Mouse (Mus musculus): ENCODE measurements at regions not wholly inside any gene's neighbourhood (a gene's known extent, or its start where the extent isn't known, plus 50 kb on each side); places are given as distances from the start of the nearest gene placed in this dataset.

DNA sequence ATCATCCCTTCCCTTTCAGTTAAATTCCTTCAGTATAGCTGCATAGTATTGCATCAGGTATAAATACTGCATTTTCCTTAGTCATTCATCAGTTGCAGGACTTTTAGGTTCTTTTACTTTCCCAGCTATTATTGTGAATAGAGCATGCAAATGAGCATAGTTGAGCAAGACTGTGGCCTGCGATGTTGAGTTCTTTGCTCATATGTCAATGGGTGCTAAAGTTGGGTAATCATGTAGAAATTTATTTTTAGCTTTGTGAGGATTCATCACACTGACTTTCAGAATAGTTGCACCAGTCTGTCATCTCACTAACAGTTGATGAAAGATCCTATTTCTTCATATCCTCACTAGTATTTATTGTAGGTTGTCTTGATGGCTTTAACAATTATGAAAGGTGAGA is 380.3 kb upstream of the Arrdc3 start:
- no peaks in the 10 kb centered on the region for H3K36me3 ChIP-seq
- DNase-seq (ENCODE audit: low spot score): no peak
- 87% methylated on average over 1 of the region's 1 CpGs for WGBS
- H3K4me3 ChIP-seq: no peak overlapping the region
- H3K27ac ChIP-seq: no peak overlapping the region
- no peaks in the 10 kb centered on the region for H3K27me3 ChIP-seq (ENCODE audit: insufficient read depth, poor library complexity, severe bottlenecking)
- no peaks in the 10 kb centered on the region for H3K4me1 ChIP-seq (replicated peaks)
- no peaks in the 10 kb centered on the region for H3K9me3 ChIP-seq

DNA sequence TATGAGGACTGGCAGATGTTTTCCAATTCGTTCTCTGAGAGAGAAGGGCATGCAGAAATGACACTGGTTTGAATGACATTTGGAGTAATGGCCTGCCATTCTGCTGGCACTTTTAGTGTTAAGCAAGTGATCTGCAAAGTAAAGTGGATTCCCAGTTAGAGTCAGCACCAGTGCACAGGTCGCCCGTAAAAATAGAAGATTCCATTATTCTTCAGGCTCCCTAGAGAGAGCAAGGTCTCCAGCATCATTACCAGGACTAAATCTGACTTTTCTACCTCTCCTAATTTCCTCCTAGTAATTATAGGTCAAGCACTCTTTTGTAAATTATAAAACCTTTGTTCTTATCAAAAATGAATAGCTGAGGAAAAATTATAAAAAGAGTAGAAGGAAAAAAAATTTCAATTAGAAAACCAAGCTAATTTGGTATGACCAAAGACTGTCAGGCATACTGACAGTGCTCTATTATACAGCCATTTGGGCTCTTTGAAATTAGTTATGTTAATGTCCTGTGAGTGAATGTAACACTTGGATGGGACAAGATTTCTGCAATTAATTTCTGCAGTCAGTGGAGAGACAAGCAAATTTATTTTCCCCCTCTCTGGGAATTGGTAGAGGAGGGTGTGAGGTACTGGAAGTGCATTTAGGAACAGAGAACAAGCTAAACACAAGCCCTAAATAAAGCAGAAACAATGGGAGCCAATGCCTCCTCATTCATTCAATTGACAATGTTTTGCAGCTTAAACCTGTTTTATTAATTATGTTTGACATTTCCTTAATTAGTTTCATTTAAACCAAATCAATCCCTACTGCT is 368.8 kb upstream of the Arrdc3 start:
- H3K4me1 ChIP-seq (replicated peaks): no peaks in the 10 kb centered on the region
- no peak for DNase-seq (ENCODE audit: low spot score)
- H3K27ac ChIP-seq: no peak overlapping the region
- H3K36me3 ChIP-seq: no peaks in the 10 kb centered on the region
- no peak overlapping the region for H3K4me3 ChIP-seq
- WGBS: 53% methylated on average over 3 of the region's 3 CpGs
- H3K9me3 ChIP-seq: no peaks in the 10 kb centered on the region
- H3K27me3 ChIP-seq (ENCODE audit: insufficient read depth, poor library complexity, severe bottlenecking): no peaks in the 10 kb centered on the region

DNA sequence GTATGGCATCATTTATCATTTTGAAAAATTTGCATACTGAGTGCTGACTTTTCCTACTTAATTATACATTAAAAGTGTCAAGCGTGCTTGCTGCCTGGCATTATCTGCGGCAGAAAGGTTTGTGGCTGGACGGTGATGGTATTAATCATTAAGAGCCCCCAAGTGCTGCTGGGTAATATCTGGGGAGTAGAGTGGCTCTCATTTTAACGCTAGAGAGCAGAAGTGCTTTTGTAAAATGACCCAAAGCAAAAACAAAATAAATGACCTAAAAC is 368.3 kb upstream of the Arrdc3 start:
- Histone ChIP-seq H3K27me3 (ENCODE audit: insufficient read depth, poor library complexity, severe bottlenecking) (no peaks in the 10 kb centered on the region), H3K4me1 (replicated peaks) (no peaks in the 10 kb centered on the region), H3K9me3 (no peaks in the 10 kb centered on the region), H3K4me3 (no peak overlapping the region), H3K27ac (no peak overlapping the region), H3K36me3 (no peaks in the 10 kb centered on the region)
- no peak for DNase-seq (ENCODE audit: low spot score)
- WGBS: 65% methylated on average over 4 of the region's 4 CpGs

DNA sequence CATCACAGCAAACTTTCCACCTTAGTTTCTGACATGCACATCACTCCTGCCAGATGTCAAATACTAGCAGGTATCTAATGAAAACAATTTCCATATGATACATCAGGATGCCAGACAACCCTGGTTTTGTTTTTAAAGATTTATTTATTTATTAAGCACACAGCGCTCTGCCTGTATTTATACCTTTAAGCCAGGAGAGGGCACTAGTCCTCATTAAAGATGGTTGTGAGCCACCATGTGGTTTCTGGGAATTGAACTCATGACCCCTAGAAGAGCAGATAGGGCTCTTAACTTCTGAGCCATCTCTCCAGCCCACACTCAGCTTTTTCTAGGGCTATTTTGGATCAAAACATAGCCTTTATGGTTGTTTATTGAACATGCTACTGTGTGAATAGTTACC is 364.3 kb upstream of the Arrdc3 start:
- Histone ChIP-seq H3K9me3 (no peaks in the 10 kb centered on the region), H3K27ac (no peak overlapping the region), H3K36me3 (no peaks in the 10 kb centered on the region), H3K4me1 (replicated peaks) (no peaks in the 10 kb centered on the region), H3K4me3 (no peak overlapping the region), H3K27me3 (ENCODE audit: insufficient read depth, poor library complexity, severe bottlenecking) (no peaks in the 10 kb centered on the region)
- no peak for DNase-seq (ENCODE audit: low spot score)
- WGBS: 60% methylated on average over 1 of the region's 1 CpGs

DNA sequence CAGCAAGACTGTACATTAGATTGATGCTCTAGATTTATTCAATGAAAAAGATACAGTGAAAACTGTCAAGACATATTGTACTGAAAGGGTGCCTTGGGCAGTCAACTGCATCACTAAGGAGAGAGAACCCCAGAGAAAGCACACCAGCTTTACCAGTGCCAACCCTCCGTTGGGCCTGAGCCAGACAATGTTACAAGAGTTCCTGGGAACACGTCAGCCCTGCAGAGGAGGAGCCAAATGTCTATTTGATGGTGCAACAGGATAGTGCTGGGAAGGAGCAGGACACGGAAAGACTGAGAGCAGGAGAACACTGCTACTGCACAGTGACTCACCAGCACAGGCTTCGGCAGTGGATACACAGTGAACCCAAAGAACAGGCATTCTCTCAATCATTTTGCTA is 363.4 kb upstream of the Arrdc3 start:
- no peaks in the 10 kb centered on the region for H3K9me3 ChIP-seq
- no peaks in the 10 kb centered on the region for H3K4me1 ChIP-seq (replicated peaks)
- DNase-seq (ENCODE audit: low spot score): no peak
- H3K27me3 ChIP-seq (ENCODE audit: insufficient read depth, poor library complexity, severe bottlenecking): no peaks in the 10 kb centered on the region
- 73% methylated on average over 4 of the region's 4 CpGs for WGBS
- no peaks in the 10 kb centered on the region for H3K36me3 ChIP-seq
- no peak overlapping the region for H3K27ac ChIP-seq
- no peak overlapping the region for H3K4me3 ChIP-seq

DNA sequence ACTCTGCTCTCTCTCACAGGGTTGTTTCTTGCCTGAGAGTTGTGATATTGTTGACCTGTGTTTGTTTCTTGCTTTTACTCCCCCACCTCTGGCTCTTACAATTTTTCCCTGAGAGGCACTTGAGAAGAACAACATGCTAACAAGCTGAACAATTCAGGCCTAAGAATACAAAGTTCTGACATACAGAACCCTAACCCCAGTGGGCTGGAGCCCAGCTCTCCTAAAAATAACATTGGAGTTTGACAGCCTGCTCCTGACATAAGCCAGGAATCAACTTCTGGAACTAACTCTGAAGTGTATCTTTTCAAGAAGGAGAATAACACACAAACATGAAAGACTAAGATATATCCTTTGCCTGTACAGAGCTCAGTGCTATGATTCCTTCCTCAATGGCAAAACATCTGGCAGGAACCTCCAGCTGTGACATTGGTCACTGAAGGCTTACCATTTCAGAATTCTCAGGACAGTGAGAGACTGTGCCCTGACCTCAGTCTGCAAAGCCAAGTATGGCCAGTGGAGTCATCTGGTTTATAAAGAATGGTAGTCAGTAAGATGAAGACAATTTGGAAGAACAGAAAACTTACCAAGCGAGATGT is 347.3 kb upstream of the Arrdc3 start:
- no peak for DNase-seq (ENCODE audit: low spot score)
- H3K4me3 ChIP-seq: no peak overlapping the region
- no peaks in the 10 kb centered on the region for H3K27me3 ChIP-seq (ENCODE audit: insufficient read depth, poor library complexity, severe bottlenecking)
- no peaks in the 10 kb centered on the region for H3K9me3 ChIP-seq
- H3K36me3 ChIP-seq: no peaks in the 10 kb centered on the region
- H3K4me1 ChIP-seq (replicated peaks): no peaks in the 10 kb centered on the region
- WGBS: 87% methylated on average over 1 of the region's 1 CpGs
- no peak overlapping the region for H3K27ac ChIP-seq

DNA sequence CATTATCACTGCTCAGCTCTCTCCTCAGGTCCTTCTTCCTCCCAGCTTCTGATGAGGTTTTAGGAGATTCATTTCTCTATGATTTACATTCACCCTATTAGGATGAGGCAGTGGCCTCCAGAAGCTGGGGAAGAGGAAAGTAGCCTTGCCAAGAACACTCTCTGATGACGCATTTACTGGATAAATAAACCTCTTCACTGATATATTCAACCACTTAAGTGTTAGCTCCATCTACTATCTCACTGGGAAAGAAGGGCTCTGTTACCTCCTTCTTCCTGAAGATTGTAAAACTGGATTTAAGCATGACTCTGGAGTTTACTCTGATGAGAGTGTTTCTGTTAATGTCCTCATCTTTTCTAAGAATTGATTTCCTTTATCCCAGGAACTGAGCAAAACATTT is 338.2 kb upstream of the Arrdc3 start:
- 80% methylated on average over 1 of the region's 1 CpGs for WGBS
- Histone ChIP-seq H3K4me1 (replicated peaks) (no peaks in the 10 kb centered on the region), H3K36me3 (no peaks in the 10 kb centered on the region), H3K4me3 (no peak overlapping the region), H3K27ac (no peak overlapping the region), H3K9me3 (no peaks in the 10 kb centered on the region), H3K27me3 (ENCODE audit: insufficient read depth, poor library complexity, severe bottlenecking) (no peaks in the 10 kb centered on the region)
- no peak for DNase-seq (ENCODE audit: low spot score)

DNA sequence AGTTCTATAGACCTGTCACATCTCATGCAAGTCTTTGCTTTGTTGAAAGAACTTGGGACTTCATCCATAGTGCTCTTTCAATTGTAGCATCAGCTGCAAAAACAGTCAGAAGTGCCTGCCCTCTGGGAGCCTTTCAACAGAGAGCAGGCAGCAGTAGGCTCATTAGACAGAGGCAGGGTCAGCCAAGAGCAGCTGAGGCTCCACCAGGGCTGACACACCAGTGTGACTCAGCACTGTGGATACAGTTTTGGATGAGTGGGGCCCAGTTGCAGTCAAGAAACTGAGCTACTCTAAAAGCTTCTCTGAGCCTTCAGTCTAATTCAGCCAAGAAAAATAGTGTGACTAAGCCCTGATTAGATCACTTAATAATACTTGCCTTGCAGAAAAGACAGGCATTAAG is 326.0 kb upstream of the Arrdc3 start:
- Histone ChIP-seq H3K4me3 (no peak overlapping the region), H3K9me3 (no peaks in the 10 kb centered on the region), H3K27me3 (ENCODE audit: insufficient read depth, poor library complexity, severe bottlenecking) (no peaks in the 10 kb centered on the region), H3K4me1 (replicated peaks) (peaks cover 3% of the 10 kb centered on the region; the same call in 1 of the 2 replicates), H3K27ac (no peak overlapping the region), H3K36me3 (no peaks in the 10 kb centered on the region)
- DNase-seq (ENCODE audit: low spot score): peak; percentile 24

Data from hindbrain, embryonic 10.5 days (tissue).